Mouse (Mus musculus) CH12.LX (cell line): ENCODE data around the gene Dock10. TPM values are rescaled to one million over a fixed set of nuclear protein-coding genes. Genes with fewer than 3 reads are reported as not detected.

Experiments
- DNase-seq: peaks from one replicate; pipeline ENCODE4 v3.0.0-alpha.2; 2013; ENCODE audit errors: extremely low read depth
- H3K27ac ChIP-seq: 2 replicates; pipeline ENCODE4 v1.5.1; 2012; ENCODE audit warnings: low read depth, mild to moderate bottlenecking, control low read depth, moderate library complexity; ENCODE audit not compliant: insufficient read depth
- H3K27me3 ChIP-seq: replicated peaks from 2 replicates; pipeline ENCODE3; 2012; ENCODE audit warnings: inconsistent platforms
- H3K36me3 ChIP-seq, 2 experiments: replicated peaks in 1 of 2; 2 replicates each; pipeline versions ENCODE3 to v1.6.1; 2012; ENCODE audit warnings: inconsistent platforms in 1 of 2, low read length in 1 of 2, mild to moderate bottlenecking in 1 of 2, mixed read lengths in 1 of 2, moderate library complexity in 1 of 2; ENCODE audit not compliant: control insufficient read depth in 1 of 2, insufficient read depth in 1 of 2
- H3K4me1 ChIP-seq, 2 experiments: 2 replicates each; pipeline ENCODE4 v1.6.1; 2012; ENCODE audit warnings: inconsistent platforms in 1 of 2, moderate library complexity in 1 of 2; ENCODE audit not compliant: insufficient read depth in 2 of 2, control insufficient read depth in 1 of 2
- H3K4me2 ChIP-seq: 2 replicates; pipeline ENCODE4 v1.6.1; 2012; ENCODE audit warnings: low read depth, mild to moderate bottlenecking, control low read depth; ENCODE audit not compliant: poor library complexity, insufficient read depth, severe bottlenecking
- H3K4me3 ChIP-seq, 3 experiments: fragments of 150-350 bp in 1 of 3; sonication (generic) in 1 of 3; replicated peaks in 1 of 3; 2 replicates each; pipeline versions ENCODE3 to v1.5.1; 2011 to 2012; ENCODE audit warnings: low read depth in 2 of 3, low read length in 2 of 3, mild to moderate bottlenecking in 2 of 3, moderate library complexity in 2 of 3, control low read depth in 1 of 3, improper control_type of control experiment in 1 of 3, inconsistent platforms in 1 of 3, mixed read lengths in 1 of 3; ENCODE audit not compliant: poor library complexity in 1 of 3
- H3K79me2 ChIP-seq: replicated peaks from 2 replicates; pipeline ENCODE4 v1.6.1; 2012; ENCODE audit warnings: mild to moderate bottlenecking, moderate library complexity; ENCODE audit not compliant: control insufficient read depth, poor library complexity, insufficient read depth, severe bottlenecking; ENCODE audit errors: extremely low read depth
- H3K9ac ChIP-seq: 2 replicates; pipeline ENCODE4 v1.6.1; 2012; ENCODE audit warnings: low read depth, mild to moderate bottlenecking, control low read depth, moderate library complexity; ENCODE audit not compliant: insufficient read depth
- H3K9me3 ChIP-seq: replicated peaks from 2 replicates; pipeline ENCODE3; 2012; ENCODE audit warnings: low read length, inconsistent platforms, mixed read lengths
- BHLHE40 ChIP-seq: IDR thresholded peaks from 2 replicates; pipeline ENCODE4 v1.6.1; 2011; ENCODE audit warnings: mild to moderate bottlenecking, low read depth, low read length, improper control_type of control experiment
- CHD1 ChIP-seq: IDR thresholded peaks from 2 replicates; pipeline ENCODE4 v1.6.1; 2012; ENCODE audit warnings: low read depth, low read length, improper control_type of control experiment, inconsistent platforms
- CHD2 ChIP-seq: IDR thresholded peaks from 2 replicates; pipeline ENCODE4 v1.6.1; 2011; ENCODE audit warnings: low read length, improper control_type of control experiment
- CTCF ChIP-seq, 2 experiments: IDR thresholded peaks in 1 of 2; conservative IDR thresholded peaks in 1 of 2; 2 replicates each; pipeline ENCODE4 v1.5.1; 2011 to 2012; ENCODE audit warnings: low read depth in 2 of 2, low read length in 2 of 2, improper control_type of control experiment in 1 of 2, inconsistent platforms in 1 of 2, mild to moderate bottlenecking in 1 of 2, moderate library complexity in 1 of 2
- E2F4 ChIP-seq: IDR thresholded peaks from 2 replicates; pipeline ENCODE4 v1.6.1; 2011; ENCODE audit warnings: low read depth, low read length, improper control_type of control experiment; ENCODE audit not compliant: insufficient replicate concordance
- ELF1 ChIP-seq: IDR thresholded peaks from 2 replicates; pipeline ENCODE4 v1.6.1; 2014; ENCODE audit warnings: low read depth, mild to moderate bottlenecking, inconsistent platforms, low read length, improper control_type of control experiment
- EP300 ChIP-seq: IDR thresholded peaks from 2 replicates; pipeline ENCODE4 v1.6.1; 2011; ENCODE audit warnings: low read length, improper control_type of control experiment
- ETS1 ChIP-seq: conservative IDR thresholded peaks from 2 replicates; pipeline ENCODE4 v1.6.1; 2012; ENCODE audit warnings: low read depth, mild to moderate bottlenecking, inconsistent platforms, low read length, improper control_type of control experiment, moderate library complexity
- GABPA ChIP-seq: IDR thresholded peaks from 2 replicates; pipeline ENCODE4 v1.6.1; 2012; ENCODE audit warnings: low read depth, low read length, improper control_type of control experiment, inconsistent platforms; ENCODE audit not compliant: insufficient replicate concordance
- HCFC1 ChIP-seq: IDR thresholded peaks from 2 replicates; pipeline ENCODE4 v1.6.1; 2012; ENCODE audit warnings: low read depth, mild to moderate bottlenecking, inconsistent platforms, low read length, improper control_type of control experiment
- IRF4 ChIP-seq: IDR thresholded peaks from 2 replicates; pipeline ENCODE4 v1.6.1; 2014; ENCODE audit warnings: low read depth, mild to moderate bottlenecking, inconsistent platforms, low read length, improper control_type of control experiment
- JUN ChIP-seq: IDR thresholded peaks from 2 replicates; pipeline ENCODE4 v1.6.1; 2011; ENCODE audit warnings: low read depth, mild to moderate bottlenecking, low read length, improper control_type of control experiment, moderate library complexity; ENCODE audit not compliant: insufficient read depth
- JUND ChIP-seq: conservative IDR thresholded peaks from 2 replicates; pipeline ENCODE4 v1.6.1; 2011; ENCODE audit warnings: low read depth, low read length, improper control_type of control experiment
- KAT2A ChIP-seq: IDR thresholded peaks from 2 replicates; pipeline ENCODE4 v1.6.1; 2012; ENCODE audit warnings: low read length, improper control_type of control experiment, inconsistent platforms; ENCODE audit not compliant: insufficient replicate concordance
- MAX ChIP-seq: IDR thresholded peaks from 2 replicates; pipeline ENCODE4 v1.6.1; 2011; ENCODE audit warnings: low read length, improper control_type of control experiment
- MAZ ChIP-seq: IDR thresholded peaks from 2 replicates; pipeline ENCODE4 v1.6.1; 2012; ENCODE audit warnings: low read depth, mild to moderate bottlenecking, inconsistent platforms, low read length, improper control_type of control experiment, moderate library complexity
- MXI1 ChIP-seq: IDR thresholded peaks from 2 replicates; pipeline ENCODE4 v1.6.1; 2011; ENCODE audit warnings: mild to moderate bottlenecking, low read depth, low read length, improper control_type of control experiment
- MYC ChIP-seq: IDR thresholded peaks from 2 replicates; pipeline ENCODE4 v1.6.1; 2011; ENCODE audit warnings: low read depth, mild to moderate bottlenecking, improper control_type of control experiment, low read length
- NELFE ChIP-seq: IDR thresholded peaks from 2 replicates; pipeline ENCODE4 v1.6.1; 2011; ENCODE audit warnings: low read depth, low read length, improper control_type of control experiment
- NRF1 ChIP-seq: IDR thresholded peaks from 2 replicates; pipeline ENCODE4 v1.6.1; 2014; ENCODE audit warnings: low read depth, mild to moderate bottlenecking, inconsistent platforms, low read length, improper control_type of control experiment, moderate library complexity
- PAX5 ChIP-seq: IDR thresholded peaks from 2 replicates; pipeline ENCODE4 v1.6.1; 2012; ENCODE audit warnings: low read length, inconsistent platforms, mixed read lengths
- POLR2AphosphoS2 ChIP-seq: IDR thresholded peaks from 2 replicates; pipeline ENCODE4 v1.6.1; 2011; ENCODE audit warnings: low read depth, low read length, improper control_type of control experiment
- RAD21 ChIP-seq: IDR thresholded peaks from 2 replicates; pipeline ENCODE4 v1.6.1; 2011; ENCODE audit warnings: low read depth, mild to moderate bottlenecking, low read length, improper control_type of control experiment, moderate library complexity
- RCOR1 ChIP-seq: conservative IDR thresholded peaks from 2 replicates; pipeline ENCODE4 v1.6.1; 2012; ENCODE audit warnings: low read depth, mild to moderate bottlenecking, inconsistent platforms, low read length, improper control_type of control experiment
- SIN3A ChIP-seq: IDR thresholded peaks from 2 replicates; pipeline ENCODE4 v1.6.1; 2012; ENCODE audit warnings: low read length, improper control_type of control experiment, inconsistent platforms
- SMC3 ChIP-seq: IDR thresholded peaks from 2 replicates; pipeline ENCODE4 v1.6.1; 2011; ENCODE audit warnings: low read depth, low read length, improper control_type of control experiment
- TBP ChIP-seq: conservative IDR thresholded peaks from 2 replicates; pipeline ENCODE4 v1.6.1; 2011; ENCODE audit warnings: low read depth, low read length, improper control_type of control experiment
- TCF12 ChIP-seq: IDR thresholded peaks from 2 replicates; pipeline ENCODE4 v1.6.1; 2014; ENCODE audit warnings: low read depth, mild to moderate bottlenecking, inconsistent platforms, low read length, improper control_type of control experiment
- UBTF ChIP-seq: IDR thresholded peaks from 2 replicates; pipeline ENCODE4 v1.6.1; 2012; ENCODE audit warnings: low read depth, mild to moderate bottlenecking, inconsistent platforms, low read length, improper control_type of control experiment, moderate library complexity
- USF1 ChIP-seq: IDR thresholded peaks from 2 replicates; pipeline ENCODE4 v1.6.1; 2014; ENCODE audit warnings: low read depth, mild to moderate bottlenecking, inconsistent platforms, low read length, improper control_type of control experiment
- USF2 ChIP-seq: conservative IDR thresholded peaks from 2 replicates; pipeline ENCODE4 v1.6.1; 2011; ENCODE audit warnings: low read depth, low read length, improper control_type of control experiment
- ZC3H11A ChIP-seq: IDR thresholded peaks from 2 replicates; pipeline ENCODE4 v1.6.1; 2012; ENCODE audit warnings: low read depth, mild to moderate bottlenecking, inconsistent platforms, low read length, improper control_type of control experiment
- ZKSCAN1 ChIP-seq: IDR thresholded peaks from 2 replicates; pipeline ENCODE4 v1.6.1; 2012; ENCODE audit warnings: low read depth, inconsistent platforms, low read length, improper control_type of control experiment, borderline replicate concordance
- ZMIZ1 ChIP-seq: IDR thresholded peaks from 2 replicates; pipeline ENCODE4 v1.6.1; 2012; ENCODE audit warnings: low read depth, mild to moderate bottlenecking, inconsistent platforms, low read length, improper control_type of control experiment
- ZNF384 ChIP-seq: IDR thresholded peaks from 2 replicates; pipeline ENCODE4 v1.6.1; 2012; ENCODE audit warnings: low read depth, low read length, improper control_type of control experiment, inconsistent platforms
- dilution Hi-C: fragments of 300-500 bp; cut with MboI; formaldehyde crosslinking; loops from 2 replicates; pipeline ENCODE4 v1.14.3; 2020; ENCODE audit warnings: low sequenced_read_pairs; ENCODE audit not compliant: extremely low pct_unique_long_range_greater_than_20kb, extremely low pct_ligation_motif_present
- in situ Hi-C: fragments of 300-500 bp; cut with MboI; formaldehyde crosslinking; loops from 3 replicates; pipeline ENCODE4 v1.14.3; 2019; ENCODE audit warnings: low sequenced_read_pairs, low pct_ligation_motif_present, low pct_unique_long_range_greater_than_20kb, mixed read lengths
- polyA plus RNA-seq: library from polyadenylated mRNA; unstranded; fragments of >175 nt; gene quantifications from 2 replicates; pipeline ENCODE4 v1.2.1, GENCODE M21; 2012; ENCODE audit warnings: low read depth; ENCODE audit not compliant: insufficient read length
- total RNA-seq, 2 experiments: library from RNA; depleted of rRNA; stranded (reverse); fragments of 300-350 nt in 1 of 2; fragments of >200 nt in 1 of 2; gene quantifications; 2 replicates each; pipeline ENCODE4 v1.2.3; 2012 to 2014

Dock10 gene
- total and polyA plus RNA-seq, 3 experiments, result 44.7 to 77.2 (median 62.2) TPM

DNA sequence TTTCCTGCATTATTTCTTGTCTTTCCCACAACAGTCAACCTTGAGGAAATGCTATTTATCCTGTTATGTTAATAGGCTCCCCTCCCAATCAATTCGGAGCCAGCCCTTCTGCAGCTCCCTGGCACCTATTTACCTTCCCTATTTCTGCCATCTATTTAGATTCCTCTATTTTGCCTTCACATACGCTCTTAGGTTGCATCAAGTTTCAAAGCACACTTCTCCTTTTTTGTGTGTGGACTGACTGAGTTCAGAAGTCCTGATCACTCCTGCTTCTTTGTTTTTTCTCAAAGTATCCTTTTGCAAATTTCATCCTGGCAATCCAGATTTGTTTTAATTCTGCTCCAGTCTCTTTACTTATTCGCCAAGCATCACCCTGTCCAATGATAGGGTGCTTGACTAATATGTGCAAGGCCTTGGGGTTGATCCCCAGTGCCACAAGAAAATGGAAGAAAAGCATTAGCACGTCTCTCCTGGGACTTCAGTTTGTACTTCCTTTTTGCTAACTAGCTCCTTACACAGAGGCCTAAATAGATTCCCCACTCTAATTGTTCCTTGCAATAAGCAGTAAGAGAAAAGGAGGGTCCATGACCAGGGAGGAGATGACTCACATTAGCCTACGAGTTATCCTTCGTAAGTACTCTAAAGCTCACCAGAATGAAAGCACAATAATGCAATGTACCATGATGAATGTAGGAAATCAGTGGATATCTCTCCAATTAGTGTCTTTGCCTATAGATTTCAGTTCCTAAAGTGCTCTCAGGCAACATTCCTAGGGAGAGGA, 98.7 kb downstream of the Dock10 start:
- Histone ChIP-seq H3K27ac (peak overlapping the region; percentile 88), H3K9ac (peak overlapping the region; percentile 69), H3K4me3 (no peak overlapping the region), H3K9me3 (no peaks in the 10 kb centered on the region), H3K4me2 (peak overlapping the region; percentile 82), H3K36me3 (peaks cover 6 to 28% of the 10 kb centered on the region in 2 experiments), H3K4me1 (peaks cover 11 to 43% of the 10 kb centered on the region in 2 experiments), H3K79me2 (peaks cover 74% of the 10 kb centered on the region), H3K27me3 (no peaks in the 10 kb centered on the region)
- dilution Hi-C loops (no loop called here), in situ Hi-C loops (no loop called here)
- peak; percentile 75 for DNase-seq
- TF ChIP-seq TBP (no peak), MXI1 (no peak), ZMIZ1 (no peak), HCFC1 (no peak), KAT2A (no peak), TCF12 (no peak), PAX5 (no peak), SIN3A (no peak), USF2 (no peak), ZKSCAN1 (no peak), ZC3H11A (no peak), ELF1 (no peak), CHD2 (no peak), NRF1 (no peak), BHLHE40 (peak; percentile 13; the same call in 1 of the 2 replicates), SMC3 (no peak), NELFE (no peak), ZNF384 (no peak), RAD21 (no peak), JUN (no peak), IRF4 (peak; percentile 55; the same call in 1 of the 2 replicates), MYC (no peak), ETS1 (peak; percentile 10; the same call in 1 of the 2 replicates), CHD1 (peak; percentile 64; the same call in 1 of the 2 replicates), RCOR1 (no peak), GABPA (no peak), MAZ (no peak), UBTF (no peak), JUND (no peak; the same call in 1 of the 2 replicates), POLR2AphosphoS2 (no peak), MAX (no peak), USF1 (no peak), EP300 (peak; percentile 75), CTCF (conservative IDR thresholded peaks at IDR 0.05 in 1 of 2, IDR thresholded peaks at IDR 0.05 in 1 of 2; ENCODE audit: low read depth in 2 of 2, low read length in 2 of 2) (no peak), E2F4 (no peak)
